Mouse (Mus musculus) liver, embryonic 12.5 days (tissue): ENCODE measurements around the gene Fat3. TPM values are rescaled to one million over a fixed set of nuclear protein-coding genes. Genes with fewer than 3 reads are reported as not detected.

Experiments
- ATAC-seq: fragments of 200-750 bp; cut with Nextera tagmentation; 2 replicates; pipeline ENCODE4 v1.8.0; 2017; ENCODE audit warnings: moderate number of reproducible peaks, mild to moderate bottlenecking, moderate library complexity
- H3K27ac ChIP-seq: fragments of 300-500 bp; sonication (generic); 2 replicates; pipeline ENCODE4 v1.5.1; 2016; ENCODE audit warnings: mild to moderate bottlenecking
- H3K27me3 ChIP-seq: fragments of 300-500 bp; sonication (generic); replicated peaks from 2 replicates; pipeline ENCODE4 v1.6.1; 2016; ENCODE audit warnings: mild to moderate bottlenecking, moderate library complexity
- H3K36me3 ChIP-seq: fragments of 300-500 bp; sonication (generic); 2 replicates; pipeline ENCODE4 v1.6.1; 2016; ENCODE audit warnings: mild to moderate bottlenecking, moderate library complexity
- H3K4me1 ChIP-seq: fragments of 300-500 bp; sonication (generic); 2 replicates; pipeline ENCODE4 v1.6.1; 2016
- H3K4me2 ChIP-seq: fragments of 300-500 bp; sonication (generic); 2 replicates; pipeline ENCODE4 v1.6.1; 2016; ENCODE audit warnings: mild to moderate bottlenecking, moderate library complexity
- H3K4me3 ChIP-seq: fragments of 300-500 bp; sonication (generic); 2 replicates; pipeline ENCODE4 v1.5.1; 2016; ENCODE audit warnings: mild to moderate bottlenecking, moderate library complexity
- H3K9ac ChIP-seq: fragments of 300-500 bp; sonication (generic); 2 replicates; pipeline ENCODE4 v1.6.1; 2016; ENCODE audit warnings: mild to moderate bottlenecking, moderate library complexity
- H3K9me3 ChIP-seq: fragments of 300-500 bp; sonication (generic); replicated peaks from 2 replicates; pipeline ENCODE4 v1.6.1; 2016; ENCODE audit warnings: mild to moderate bottlenecking, moderate library complexity
- WGBS: fragments of 180-500 bp; shearing (Covaris S2); methylation state at CpG from one replicate; pipeline ENCODE4 v1.1.7; 2016; ENCODE audit not compliant: insufficient replicate concordance; 5-methylcytosine and 5-hydroxymethylcytosine counted together
- polyA plus RNA-seq: library from polyadenylated mRNA; unstranded; fragments of >200 nt; fragmentation: Nextera tagmentation; extraction: Ambion mirVana; gene quantifications from 2 replicates; pipeline ENCODE4 v1.2.1, GENCODE M21; 2016

Gene Fat3
- polyA plus RNA-seq, 1 experiment from 2014 or later = 0.18 TPM

GRCm38 (mm10) chr9:15869456-15869855 lies 631.6 kb downstream of the Fat3 start:
- H3K4me2 ChIP-seq = no peak overlapping the region
- peaks cover 8% of the 10 kb centered on the region; the same call in 1 of the 2 replicates for H3K27me3 ChIP-seq
- H3K9ac ChIP-seq = no peak overlapping the region
- H3K4me3 ChIP-seq = no peak overlapping the region
- 52% methylated on average over 4 of the region's 4 CpGs for WGBS
- H3K36me3 ChIP-seq = no peaks in the 10 kb centered on the region
- ATAC-seq = no peak
- no peaks in the 10 kb centered on the region for H3K9me3 ChIP-seq
- no peak overlapping the region for H3K27ac ChIP-seq
- H3K4me1 ChIP-seq = no peaks in the 10 kb centered on the region

- Histone ChIP-seq H3K4me1 (no peaks in the 10 kb centered on the region), H3K27ac (no peak overlapping the region), H3K4me2 (no peak overlapping the region), H3K36me3 (no peaks in the 10 kb centered on the region), H3K9ac (no peak overlapping the region), H3K27me3 (no peaks in the 10 kb centered on the region), H3K4me3 (no peak overlapping the region), H3K9me3 (no peaks in the 10 kb centered on the region)
- no peak for ATAC-seq
- WGBS = 61% methylated on average over 10 of the region's 10 CpGs
Measured at GRCm38 (mm10) chr9:15866280-15867072, 634.6 kb downstream of the Fat3 start.

- Histone ChIP-seq H3K4me2 (no peak overlapping the region), H3K9ac (no peak overlapping the region), H3K4me3 (no peak overlapping the region), H3K9me3 (no peaks in the 10 kb centered on the region), H3K27ac (no peak overlapping the region), H3K27me3 (no peaks in the 10 kb centered on the region), H3K4me1 (no peaks in the 10 kb centered on the region), H3K36me3 (no peaks in the 10 kb centered on the region)
- WGBS = 62% methylated on average over 5 of the region's 5 CpGs
- no peak for ATAC-seq
Measured at GRCm38 (mm10) chr9:15861402-15861801, 639.7 kb downstream of the Fat3 start.
